Mouse (Mus musculus) kidney, postnatal 4 days (tissue): ENCODE measurements around the gene Pcnt.

Experiments
- DNase-seq, 2 experiments: peaks; one replicate each; pipeline ENCODE4 v3.0.0; 2021; ENCODE audit warnings: mixed read lengths in 2 of 2

The Pcnt gene

DNA sequence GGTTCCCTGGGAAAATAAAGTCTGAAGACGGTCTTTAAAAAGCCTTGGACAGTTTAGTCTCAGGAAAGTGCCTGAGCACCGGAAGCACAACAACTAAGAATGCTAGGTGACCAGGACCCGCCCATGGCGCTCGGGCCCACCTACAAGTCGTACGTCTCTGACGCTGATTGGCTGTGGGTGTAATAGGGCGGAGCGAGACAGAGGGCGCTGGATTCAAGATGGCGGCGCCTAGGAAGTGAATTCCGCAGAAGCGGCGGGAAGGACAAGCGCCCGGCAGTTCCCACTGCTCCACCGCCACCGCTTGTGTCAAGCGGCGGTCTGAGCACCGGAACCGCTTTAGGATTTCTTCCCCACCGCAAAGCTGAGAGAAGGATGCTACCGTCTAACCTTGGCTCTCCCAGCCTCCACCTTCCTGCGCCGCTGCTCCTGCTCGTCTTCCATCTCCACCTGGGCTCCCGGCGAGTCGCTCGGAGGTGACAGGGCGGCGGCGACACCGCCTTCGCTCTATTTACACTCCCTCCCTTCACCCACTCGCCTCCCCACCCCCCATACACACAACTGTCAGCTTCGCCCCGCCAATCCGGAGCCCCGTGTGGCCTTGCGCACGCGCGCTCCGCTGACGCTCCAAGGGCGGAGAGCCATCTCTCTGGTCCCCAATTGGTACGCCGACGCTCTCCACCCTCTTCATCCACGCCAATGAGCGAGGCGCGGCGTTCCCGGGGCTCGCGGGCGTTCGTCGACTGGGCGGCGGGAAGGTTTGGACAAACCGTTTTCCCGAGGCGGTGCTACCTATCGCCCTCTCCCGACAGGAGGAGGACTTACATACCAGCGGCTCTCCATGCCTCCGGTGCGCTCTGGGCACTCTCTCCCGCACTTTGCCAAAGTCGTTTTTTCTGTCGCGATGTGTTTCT is at the start of gene Pcnt:
Gene Pcnt, minus strand, starts transcription at position 609 of the 911 bp plus-strand sequence.
- peak; percentile 97 to 98 for DNase-seq

GRCm38 (mm10) chr10:76489205-76489604 is 46.6 kb upstream of the Pcnt start:
- DNase-seq: no peak

GRCm38 (mm10) chr10:76488265-76488664 is 45.7 kb upstream of the Pcnt start:
- no peak for DNase-seq

GRCm38 (mm10) chr10:76486302-76486701 is 43.7 kb upstream of the Pcnt start:
- no peak for DNase-seq

DNA sequence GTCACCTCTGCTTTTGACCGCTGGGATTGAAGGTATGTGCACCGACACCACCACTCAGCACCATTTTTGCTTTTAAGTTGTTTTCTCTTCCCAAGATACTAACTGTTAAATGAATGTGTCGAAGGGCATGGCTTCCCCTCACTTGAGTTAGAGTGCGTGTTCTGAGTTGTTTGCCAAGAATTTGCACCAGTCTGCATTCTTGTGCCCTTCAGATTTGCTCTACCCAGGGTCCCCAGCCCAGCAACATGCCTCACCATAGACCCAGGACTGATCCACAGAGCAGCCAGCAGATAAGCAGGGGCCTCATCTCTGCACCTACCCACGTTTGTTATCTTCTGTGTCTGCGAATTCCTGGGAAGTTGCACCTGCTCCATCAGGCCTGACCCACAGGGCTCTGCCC is 38.9 kb upstream of the Pcnt start:
- DNase-seq: no peak

- DNase-seq: no peak
Observed at GRCm38 (mm10) chr10:76480851-76481250, 38.3 kb upstream of the Pcnt start.

- DNase-seq: no peak
Observed at GRCm38 (mm10) chr10:76473759-76474158, 31.2 kb upstream of the Pcnt start.

DNA sequence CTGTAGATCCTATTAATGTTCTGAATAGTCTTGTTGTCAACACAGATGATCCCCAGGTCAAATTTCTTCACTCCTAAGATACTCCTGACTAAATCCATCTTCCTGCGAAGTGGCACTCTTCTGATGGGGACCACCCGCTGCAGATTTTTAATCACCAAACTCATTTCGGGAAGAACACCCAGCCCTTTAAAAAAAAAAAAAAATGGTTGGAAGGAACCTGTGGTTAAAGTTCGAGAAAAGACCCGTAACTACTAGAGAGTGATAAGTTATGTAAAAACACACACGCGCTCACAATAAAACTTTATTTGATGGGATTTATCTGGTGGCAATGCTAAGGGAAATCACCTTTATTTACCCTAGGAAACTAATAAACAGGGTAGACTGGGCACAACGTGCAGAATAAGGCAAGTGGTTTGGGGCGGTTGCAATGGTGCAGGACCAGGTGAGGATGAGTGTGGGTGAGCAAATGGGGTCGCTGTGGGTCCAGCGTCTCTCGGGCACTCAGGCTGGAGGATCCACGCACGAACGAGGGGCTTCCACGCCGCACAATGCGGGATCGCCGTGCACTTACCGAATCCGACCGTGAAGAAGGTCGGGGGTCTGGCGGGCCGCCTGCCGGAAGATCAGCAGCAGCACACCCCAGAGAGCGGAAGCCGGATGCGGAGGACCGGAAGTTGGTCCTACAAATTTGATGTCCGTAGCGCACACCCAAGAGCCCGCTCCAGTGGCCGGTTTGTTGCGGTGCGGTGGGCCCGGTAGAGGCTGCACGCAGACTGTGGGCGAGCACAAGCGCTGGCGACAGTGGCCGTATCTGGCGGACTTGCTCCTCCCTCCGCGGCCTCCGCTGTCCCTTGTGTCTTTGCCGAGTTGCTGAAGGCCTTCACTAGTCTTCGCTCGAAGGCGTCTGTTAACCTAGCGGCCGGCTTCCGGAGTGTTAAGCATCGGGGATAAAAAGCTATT is 25.9 kb upstream of the Pcnt start, which contains the start of the genes Mcm3ap and Ybey:
Gene Mcm3ap, plus strand, starts transcription at position 725 of the 960 bp plus-strand sequence.
Gene Ybey, minus strand, starts transcription at position 912 of the 960 bp plus-strand sequence.
- DNase-seq: peak; percentile 88 to 94

- DNase-seq: no peak
Observed at GRCm38 (mm10) chr10:76462721-76463120, 20.1 kb upstream of the Pcnt start.

DNA sequence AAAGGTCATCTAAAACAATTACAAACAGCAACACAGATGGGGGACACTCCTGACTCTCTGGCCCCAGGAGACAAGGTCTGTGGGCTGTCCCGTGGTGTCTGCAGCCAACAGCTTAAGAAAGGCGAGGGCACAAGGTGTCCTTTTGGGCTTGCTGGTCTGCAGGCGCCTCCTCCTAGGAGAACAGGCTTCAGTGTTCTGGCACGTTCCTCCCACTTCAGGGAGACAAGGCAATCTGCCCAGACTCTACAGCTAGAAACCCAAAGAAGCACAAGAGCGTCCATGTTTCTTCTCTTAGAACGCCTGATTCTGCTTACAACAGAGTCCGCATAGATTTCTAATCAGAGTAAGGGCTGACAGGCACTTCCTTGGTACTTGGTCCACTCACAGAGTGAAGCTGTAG is 19.7 kb upstream of the Pcnt start:
- DNase-seq: no peak

GRCm38 (mm10) chr10:76461255-76461654 is 18.7 kb upstream of the Pcnt start:
- no peak for DNase-seq

- peak; percentile 74 to 75 for DNase-seq
Observed at GRCm38 (mm10) chr10:76455289-76455688, 12.7 kb upstream of the Pcnt start.

GRCm38 (mm10) chr10:76448851-76449250 is 6.3 kb upstream of the Pcnt start, which contains the start of gene 2610028H24Rik:
Gene 2610028H24Rik, plus strand, starts transcription at chr10:76449081.
- DNase-seq: no peak

DNA sequence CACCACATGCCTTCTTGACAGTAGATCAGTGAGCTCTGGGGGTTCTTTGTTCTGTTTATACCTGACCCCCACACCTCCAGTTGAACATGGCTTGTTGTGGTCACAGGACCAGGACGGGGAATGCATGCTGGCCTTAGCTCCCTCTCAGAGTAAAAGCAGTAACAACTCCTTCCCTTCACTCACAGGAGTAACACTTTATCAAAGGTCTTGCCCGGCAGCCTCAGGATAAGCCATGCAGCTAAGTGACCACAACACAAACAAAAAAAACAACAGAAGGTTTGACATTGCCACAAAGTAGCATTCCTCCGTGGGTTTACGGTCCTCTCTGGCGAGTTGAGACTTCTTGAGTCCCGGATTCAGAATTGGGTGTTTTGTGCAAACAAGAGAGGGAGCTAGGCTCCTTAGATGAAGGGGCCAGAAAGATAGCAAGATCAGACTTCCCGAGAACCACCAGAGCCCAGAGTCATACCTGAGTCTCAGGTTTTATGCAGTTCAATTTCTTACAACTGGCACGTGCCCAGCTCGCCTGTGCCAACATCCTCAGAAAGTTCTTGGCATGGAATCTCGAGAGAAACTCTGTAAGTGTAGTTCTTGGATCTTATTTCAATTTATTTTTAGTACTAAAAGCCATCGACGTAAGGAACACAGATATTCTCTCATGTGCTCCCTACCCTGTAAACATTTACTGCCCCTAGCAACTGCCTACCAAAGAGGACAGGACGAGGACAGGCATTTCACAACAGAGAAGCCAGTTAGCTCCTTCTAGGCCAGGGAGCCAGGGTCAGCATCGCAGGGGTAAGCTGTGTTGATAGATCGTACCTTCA is 5.0 kb upstream of the Pcnt start:
- DNase-seq: no peak

DNA sequence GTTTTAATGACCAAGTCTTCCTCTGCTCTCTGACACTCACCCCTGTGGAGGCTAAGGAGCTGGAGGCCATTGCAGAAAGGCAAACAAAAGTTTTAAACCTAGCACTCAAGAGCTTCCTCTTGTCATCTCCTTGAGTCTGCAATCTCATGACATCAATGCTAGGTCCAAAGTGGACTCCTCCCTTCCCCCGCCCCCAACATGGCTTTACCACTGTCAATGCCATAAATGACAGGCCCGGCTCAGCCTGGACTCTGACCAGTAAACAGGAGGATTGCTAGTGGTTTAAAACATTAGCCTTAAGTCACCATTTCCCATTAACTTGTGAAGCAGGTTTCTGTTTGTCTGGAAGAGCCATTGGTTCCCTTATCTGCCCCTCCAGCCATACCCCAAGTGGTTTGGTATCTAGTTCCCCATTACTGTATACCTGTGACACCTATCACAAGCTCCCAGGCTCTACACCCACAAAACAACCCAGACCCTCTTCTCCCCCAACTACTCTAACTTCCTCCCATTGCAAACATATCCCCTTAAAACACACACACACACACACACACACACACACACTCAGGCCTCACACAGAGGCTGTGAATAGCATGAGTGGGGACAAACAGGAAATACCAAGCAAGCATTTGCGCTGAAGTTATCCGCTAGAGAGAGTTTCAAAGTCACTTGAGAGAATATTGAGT is 3.6 kb upstream of the Pcnt start:
- DNase-seq: peak; percentile 36 to 40

GRCm38 (mm10) chr10:76440281-76440680 is 2.3 kb downstream of the Pcnt start, which contains the start of gene AC141477.1:
Gene AC141477.1, minus strand, starts transcription at chr10:76440444.
- DNase-seq: no peak

DNA sequence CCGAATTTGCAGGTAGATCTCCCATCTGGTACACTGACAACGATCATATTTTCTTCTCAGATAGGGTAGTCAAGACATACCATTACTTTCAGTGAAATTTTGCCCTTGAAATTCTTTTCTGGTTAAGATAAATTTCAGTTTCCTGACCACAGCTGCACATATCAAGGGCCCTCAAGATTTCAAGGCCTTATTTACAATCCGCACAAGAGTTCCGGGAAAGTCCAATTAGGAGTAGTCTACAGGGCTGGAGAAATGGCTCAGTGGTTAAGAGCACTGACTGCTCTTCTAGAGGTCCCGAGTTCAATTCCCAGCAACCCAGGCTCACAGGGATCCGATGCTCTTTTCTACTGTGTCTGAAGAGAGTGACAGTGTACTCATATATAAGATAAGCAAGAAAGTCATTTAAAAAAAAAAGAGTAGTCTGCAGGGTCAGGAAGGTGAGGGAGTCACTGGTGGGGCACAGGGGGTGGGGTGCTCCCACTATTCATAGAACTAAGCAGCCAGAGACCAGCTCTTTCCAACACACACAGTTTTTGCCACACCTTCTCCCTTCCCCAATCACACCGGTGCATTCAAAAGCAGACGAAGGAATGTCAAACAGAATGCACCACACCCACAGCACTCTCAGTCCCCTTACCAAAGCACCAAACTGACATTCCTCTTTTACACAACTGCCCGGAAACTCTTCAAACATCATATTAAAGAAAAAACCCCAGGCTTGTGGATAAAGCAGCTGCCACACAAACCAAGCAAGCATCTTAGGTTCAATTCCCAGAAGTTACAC is 3.3 kb downstream of the Pcnt start:
- DNase-seq: no peak

DNA sequence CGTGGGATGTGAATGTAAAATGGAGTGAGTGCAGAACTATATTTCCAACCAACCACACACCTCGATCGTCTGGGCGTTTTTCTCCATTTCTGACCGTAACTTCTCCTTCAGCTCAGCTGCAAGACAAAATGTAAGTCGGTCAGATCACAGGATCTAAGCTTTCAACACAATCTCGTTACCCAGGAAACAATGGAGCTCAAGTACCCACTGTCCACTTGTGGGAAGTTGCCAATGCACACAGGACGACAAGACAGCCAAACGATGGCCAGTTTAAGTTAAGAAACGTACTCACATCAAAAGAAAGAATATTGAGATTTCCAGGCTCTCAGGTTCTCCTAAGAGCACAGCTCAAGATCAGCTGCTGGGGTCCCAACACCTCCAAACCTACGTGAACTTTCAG is 8.7 kb downstream of the Pcnt start:
- no peak for DNase-seq

GRCm38 (mm10) chr10:76425674-76426073 is 16.9 kb downstream of the Pcnt start:
- no peak for DNase-seq

DNA sequence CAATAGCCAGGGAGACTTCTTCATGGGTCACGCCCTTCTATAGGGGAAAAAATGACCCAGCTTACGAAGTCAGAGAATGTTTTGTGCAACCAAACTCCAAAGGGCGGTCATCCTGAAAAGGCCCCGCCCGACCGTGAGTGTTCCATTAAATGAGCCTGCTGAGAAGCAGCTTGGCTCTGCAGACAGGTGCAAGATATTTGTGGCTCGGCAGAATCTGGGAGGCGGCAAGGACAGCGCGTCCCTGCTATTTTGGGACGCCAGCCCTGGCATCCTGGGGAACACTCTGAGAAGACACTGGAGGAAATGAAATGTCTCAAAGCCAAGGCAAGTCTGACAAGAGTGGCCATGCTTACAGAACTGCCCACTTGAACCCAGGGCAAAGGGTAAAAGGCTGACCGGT is 25.8 kb downstream of the Pcnt start:
- peak in 1 of 2 experiments; percentile 8 for DNase-seq

DNA sequence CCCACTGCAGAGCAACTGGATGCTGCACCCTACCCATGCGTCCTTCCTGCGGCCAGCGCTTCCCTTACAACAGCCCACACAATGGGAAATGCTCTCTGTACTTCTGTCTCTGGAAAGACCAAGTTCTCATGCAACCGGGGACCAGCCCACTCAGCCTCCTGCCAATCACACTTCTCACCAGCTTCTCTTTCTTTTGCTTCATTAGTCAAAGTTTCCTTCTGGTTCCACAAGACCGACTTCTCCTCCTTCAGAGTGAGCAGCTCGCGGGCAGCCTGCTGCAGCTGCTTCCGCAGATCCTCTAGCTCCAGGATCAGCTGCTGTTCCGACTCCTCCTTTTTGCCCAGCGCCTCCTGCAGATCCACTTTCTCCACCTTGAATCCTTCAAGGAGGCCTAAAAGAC is 34.1 kb downstream of the Pcnt start:
- DNase-seq: peak in 1 of 2 experiments; percentile 15
